8 mouse cellular contexts compared by ENCODE assay signal in genomic region chr13:55208837-55209648, GRCm38 (mm10). TPM values are rescaled to one million over a fixed set of nuclear protein-coding genes. Genes with fewer than 3 reads are reported as not detected.
DNase-seq lines count a peak whose midpoint lies in the region; ATAC-seq lines count a peak whose summit lies in the region.

No protein-coding gene starts in this region.

- no peak for ATAC-seq in forebrain, embryonic 12.5 days (ENCODE audit: low FRiP score)
- no peak for ATAC-seq in forebrain, embryonic 15.5 days (replicated peaks)

- intact Hi-C loops in left cerebral cortex, postnatal 14 days (cut with DNase I), result no loop called here

- H3K4me3 ChIP-seq in forebrain, embryonic 12.5 days (replicated peaks), result no peak overlapping the region
- H3K4me3 ChIP-seq in forebrain, embryonic 15.5 days, result no peak overlapping the region

- WGBS in forebrain, embryonic 12.5 days, result 68% methylated on average over 13 of the region's 13 CpGs
- WGBS in forebrain, embryonic 15.5 days, result 63% methylated on average over 13 of the region's 13 CpGs

- H3K9me3 ChIP-seq in forebrain, embryonic 12.5 days, result no peaks in the 10 kb centered on the region
- no peaks in the 10 kb centered on the region for H3K9me3 ChIP-seq in forebrain, embryonic 15.5 days

- no peaks in the 10 kb centered on the region for H3K27me3 ChIP-seq in forebrain, embryonic 12.5 days
- no peaks in the 10 kb centered on the region for H3K27me3 ChIP-seq in forebrain, embryonic 15.5 days

- peaks cover 32% of the 10 kb centered on the region for H3K4me1 ChIP-seq in forebrain, embryonic 12.5 days
- peaks cover 26% of the 10 kb centered on the region for H3K4me1 ChIP-seq in forebrain, embryonic 15.5 days

- no peak overlapping the region; the same call in 1 of the 2 replicates for H3K4me2 ChIP-seq in forebrain, embryonic 12.5 days
- no peak overlapping the region for H3K4me2 ChIP-seq in forebrain, embryonic 15.5 days (replicated peaks)

- peak; percentile 18 for DNase-seq in thymus, postnatal 4 days
- no peak for DNase-seq in thymus, postnatal 36 days
- DNase-seq in liver, result peak; percentile 33
- DNase-seq in adrenal gland, adult 2 months, result no peak
- DNase-seq in thymus, postnatal 0 days (ENCODE audit: low spot score), result no peak
- DNase-seq in left cerebral cortex, postnatal 14 days (ENCODE audit: low spot score in 2 of 2), result no peak

- H3K36me3 ChIP-seq in forebrain, embryonic 12.5 days (replicated peaks), result peaks cover 9% of the 10 kb centered on the region
- peaks cover 5% of the 10 kb centered on the region; the same call in 1 of the 2 replicates for H3K36me3 ChIP-seq in forebrain, embryonic 15.5 days

- H3K9ac ChIP-seq in forebrain, embryonic 12.5 days, result no peak overlapping the region
- H3K9ac ChIP-seq in forebrain, embryonic 15.5 days (replicated peaks), result no peak overlapping the region

- H3K27ac ChIP-seq in forebrain, embryonic 12.5 days, result 0 out of 2 replicates have a peak overlapping the region, but pooled peaks have one; percentile 38
- no peak overlapping the region for H3K27ac ChIP-seq in forebrain, embryonic 15.5 days (replicated peaks)

RNA-seq across cellular contexts. Expression of gene Nsd1, which starts 0.5 kb away (rescaled TPM):
- polyA plus RNA-seq in forebrain, embryonic 12.5 days (2016; fragmentation: Nextera tagmentation; extraction: Ambion mirVana), result 83.4 and 83.6 TPM in 2 replicates
- polyA plus RNA-seq in forebrain, embryonic 15.5 days (2015; fragmentation: Nextera tagmentation; extraction: Ambion mirVana), result 59.3 and 59.5 TPM in 2 replicates
- total RNA-seq in adrenal gland, adult 2 months (2021), result 10 to 100 TPM; 76.6 to 96.6 TPM
- polyA plus RNA-seq in adrenal gland, adult 2 months (2012; rRNA removed), result 10.6 and 13.9 TPM in 2 replicates
- 52.6 and 73.8 TPM in 2 replicates for polyA plus RNA-seq in thymus, postnatal 0 days (2015; fragmentation: Nextera tagmentation; extraction: Ambion mirVana)
- 100 to 1,000 TPM; 135 to 140 TPM for total RNA-seq in left cerebral cortex, postnatal 14 days (2021)

RNA-seq across cellular contexts. Expression of gene Fgfr4, which starts 56.6 kb away (rescaled TPM):
- polyA plus RNA-seq in forebrain, embryonic 12.5 days (2016; fragmentation: Nextera tagmentation; extraction: Ambion mirVana), result 0.15 and 0.20 TPM in 2 replicates
- polyA plus RNA-seq in forebrain, embryonic 15.5 days (2015; fragmentation: Nextera tagmentation; extraction: Ambion mirVana), result 0.51 and 1.1 TPM in 2 replicates
- total RNA-seq in adrenal gland, adult 2 months (2021), result 10 to 100 TPM; 29.4 to 41.2 TPM
- polyA plus RNA-seq in adrenal gland, adult 2 months (2012; rRNA removed), result 46.5 and 82.7 TPM in 2 replicates
- polyA plus RNA-seq in thymus, postnatal 0 days (2015; fragmentation: Nextera tagmentation; extraction: Ambion mirVana), result 0.06 TPM in 1 of 2 replicates, not detected in the other
- under 1 TPM; 0.11 to 0.25 TPM for total RNA-seq in left cerebral cortex, postnatal 14 days (2021)

Comparison
In these comparisons a context has a peak if more than half of its experiments do, and no peak if none do; other contexts are left out.
1. DNase-seq: peak in thymus, postnatal 4 days (single experiment) and liver (single experiment); none in thymus, postnatal 36 days (0 of 2), adrenal gland, adult 2 months (single experiment), thymus, postnatal 0 days (single experiment) and left cerebral cortex, postnatal 14 days (0 of 2).
2. RNA of gene Fgfr4, which starts 56.6 kb away (polyA plus RNA-seq): 46.5 to 82.7 TPM in adrenal gland, adult 2 months; 0.51 to 1.1 TPM in forebrain, embryonic 15.5 days, 0.15 to 0.20 TPM in forebrain, embryonic 12.5 days and 0.06 TPM in thymus, postnatal 0 days; every median in the first group is over 10 times any median in the second.